Mouse (Mus musculus): ENCODE measurements around the gene Ucp1.

GRCm38 (mm10) chr8:83257631-83258030, 32.5 kb upstream of the Ucp1 start:
- TF ChIP-seq POLR2A (IDR thresholded peaks at IDR 0.05; ENCODE audit: low read depth, low read length) (no peak), CTCF (IDR thresholded peaks at IDR 0.05; ENCODE audit: extremely low read depth, insufficient read length, insufficient replicate concordance, low read depth, low read length) (no peak)

Data from small intestine, adult 2 months (tissue).